Mouse (Mus musculus): Measurements from ENCODE around the gene Klf17. TPM values are rescaled to one million over a fixed set of nuclear protein-coding genes. Genes with fewer than 3 reads are reported as not detected.

Gene Klf17
- not detected in 2 replicates for polyA plus RNA-seq (2012; rRNA removed)

DNA sequence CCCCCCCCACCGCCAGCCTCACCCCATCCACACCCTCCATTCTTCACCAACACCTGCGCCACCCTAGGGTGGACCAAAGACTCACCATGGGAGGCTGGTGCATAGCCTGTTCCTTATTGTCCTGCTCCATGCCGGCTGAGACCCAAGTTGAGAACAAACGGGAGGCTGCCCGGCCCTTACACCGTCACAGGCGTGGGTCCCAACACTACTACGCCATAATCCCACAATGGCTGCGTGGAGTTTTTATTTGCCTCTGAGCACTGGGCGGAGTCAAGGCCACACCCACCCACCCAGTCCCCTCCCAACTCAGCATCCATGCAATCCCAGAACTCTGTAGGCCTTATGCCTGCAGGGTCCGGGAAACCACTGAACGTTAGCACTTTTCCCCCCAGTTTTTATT lies at the start of gene Klf17:
Gene Klf17, minus strand, starts transcription at position 233 of the 400 bp plus-strand sequence.
- H3K27ac ChIP-seq (ENCODE audit: insufficient read depth, low read length) = no peak within 1 kb of the TSS
- H3K4me3 ChIP-seq (ENCODE audit: insufficient read depth, low read length) = no peak within 1 kb of the TSS
- no peaks in the 10 kb centered on the region for H3K4me1 ChIP-seq (ENCODE audit: control insufficient read depth, insufficient read depth, low read length)
- TF ChIP-seq POLR2A (IDR thresholded peaks at IDR 0.05; ENCODE audit: extremely low read depth, insufficient read depth, low read length) (no peak), CTCF (IDR thresholded peaks at IDR 0.05; ENCODE audit: extremely low read depth, insufficient read depth, low read length) (no peak)

DNA sequence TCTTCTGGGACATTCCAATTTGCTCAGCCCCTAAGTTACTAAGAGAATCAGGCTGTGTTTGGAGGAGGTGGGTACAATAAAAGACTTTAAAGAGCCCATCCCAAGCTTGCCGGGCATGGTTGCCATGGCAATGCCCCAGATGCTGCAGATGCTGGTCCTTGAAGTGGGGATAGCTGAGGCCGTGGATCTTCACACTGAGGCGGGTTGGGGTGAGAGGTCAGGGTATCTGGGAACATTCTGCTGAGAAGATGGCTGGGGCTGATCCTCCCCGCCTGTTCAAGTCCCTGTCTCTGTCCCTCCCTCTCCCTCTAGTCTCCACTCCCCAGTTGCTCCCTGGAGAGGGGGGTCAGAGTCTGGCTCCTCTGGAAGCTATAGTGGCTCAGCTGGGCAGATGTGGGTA lies 48.9 kb upstream of the Klf17 start:
- no peak overlapping the region for H3K4me3 ChIP-seq (ENCODE audit: insufficient read depth, low read length)
- no peaks in the 10 kb centered on the region for H3K4me1 ChIP-seq (ENCODE audit: control insufficient read depth, insufficient read depth, low read length)
- H3K27ac ChIP-seq (ENCODE audit: insufficient read depth, low read length) = no peak overlapping the region
- no peak for TF ChIP-seq POLR2A (IDR thresholded peaks at IDR 0.05; ENCODE audit: extremely low read depth, insufficient read depth, low read length)
- no peak for TF ChIP-seq CTCF (IDR thresholded peaks at IDR 0.05; ENCODE audit: extremely low read depth, insufficient read depth, low read length)

DNA sequence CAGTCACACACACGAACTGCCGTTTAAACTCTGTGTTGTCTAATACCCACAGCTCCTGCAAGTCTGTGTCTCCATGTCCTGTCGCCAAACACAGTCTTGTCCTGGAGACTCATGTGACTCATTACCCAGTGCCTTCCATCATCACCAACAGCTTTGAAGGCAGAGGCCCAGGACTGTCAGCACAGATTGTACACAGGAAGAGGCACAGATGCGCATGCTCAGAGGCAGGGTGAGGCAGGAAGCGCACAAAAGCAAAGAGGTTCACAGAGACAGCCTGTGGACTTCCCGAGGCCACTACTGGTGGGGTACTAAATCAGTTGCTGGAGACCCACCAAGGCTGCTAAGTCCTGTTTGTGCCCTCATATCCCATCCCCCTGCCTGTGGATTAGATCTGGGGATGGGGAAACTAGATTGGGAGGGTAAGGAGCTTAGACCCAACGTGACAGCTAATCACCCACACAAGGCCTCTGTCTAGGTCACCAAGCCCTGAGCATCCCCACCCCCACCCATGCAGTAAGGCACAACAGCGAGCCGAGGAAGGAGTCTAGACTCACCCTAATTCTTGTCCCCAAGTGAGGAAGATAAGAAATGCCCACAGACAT lies 48.2 kb upstream of the Klf17 start:
- H3K4me3 ChIP-seq (ENCODE audit: insufficient read depth, low read length) = no peak overlapping the region
- TF ChIP-seq CTCF (IDR thresholded peaks at IDR 0.05; ENCODE audit: extremely low read depth, insufficient read depth, low read length) (no peak), POLR2A (IDR thresholded peaks at IDR 0.05; ENCODE audit: extremely low read depth, insufficient read depth, low read length) (no peak)
- no peaks in the 10 kb centered on the region for H3K4me1 ChIP-seq (ENCODE audit: control insufficient read depth, insufficient read depth, low read length)
- H3K27ac ChIP-seq (ENCODE audit: insufficient read depth, low read length) = no peak overlapping the region

DNA sequence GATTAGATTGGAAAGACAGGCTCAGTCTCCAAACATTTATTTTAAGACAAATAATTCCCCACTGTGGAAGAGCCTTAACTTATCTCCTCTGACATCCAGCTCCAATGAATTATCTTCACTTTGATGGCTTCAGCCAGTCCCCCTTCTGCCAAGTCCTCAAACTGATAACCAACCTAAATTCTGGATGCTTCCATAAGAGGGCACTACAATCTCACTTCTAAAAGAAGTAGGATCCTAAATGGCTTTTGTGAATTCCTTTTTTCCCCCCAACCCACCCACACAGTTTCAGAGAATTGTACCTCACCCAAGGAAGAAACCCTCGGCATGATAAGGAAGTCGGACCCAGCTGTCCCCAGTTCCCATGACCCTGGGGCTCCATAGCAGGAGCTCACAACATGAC lies 45.5 kb upstream of the Klf17 start:
- H3K27ac ChIP-seq (ENCODE audit: insufficient read depth, low read length) = no peak overlapping the region
- H3K4me3 ChIP-seq (ENCODE audit: insufficient read depth, low read length) = no peak overlapping the region
- H3K4me1 ChIP-seq (ENCODE audit: control insufficient read depth, insufficient read depth, low read length) = no peaks in the 10 kb centered on the region
- TF ChIP-seq POLR2A (IDR thresholded peaks at IDR 0.05; ENCODE audit: extremely low read depth, insufficient read depth, low read length) = no peak
- no peak for TF ChIP-seq CTCF (IDR thresholded peaks at IDR 0.05; ENCODE audit: extremely low read depth, insufficient read depth, low read length)

- no peak for TF ChIP-seq POLR2A (IDR thresholded peaks at IDR 0.05; ENCODE audit: extremely low read depth, insufficient read depth, low read length)
- no peak for TF ChIP-seq CTCF (IDR thresholded peaks at IDR 0.05; ENCODE audit: extremely low read depth, insufficient read depth, low read length)
- H3K27ac ChIP-seq (ENCODE audit: insufficient read depth, low read length) = no peak overlapping the region
- no peak overlapping the region for H3K4me3 ChIP-seq (ENCODE audit: insufficient read depth, low read length)
- H3K4me1 ChIP-seq (ENCODE audit: control insufficient read depth, insufficient read depth, low read length) = no peaks in the 10 kb centered on the region
Observed at GRCm38 (mm10) chr4:117806992-117807391, 41.5 kb upstream of the Klf17 start.

GRCm38 (mm10) chr4:117799904-117800303 lies 34.5 kb upstream of the Klf17 start:
- no peak overlapping the region for H3K27ac ChIP-seq (ENCODE audit: insufficient read depth, low read length)
- TF ChIP-seq POLR2A (IDR thresholded peaks at IDR 0.05; ENCODE audit: extremely low read depth, insufficient read depth, low read length) (no peak), CTCF (IDR thresholded peaks at IDR 0.05; ENCODE audit: extremely low read depth, insufficient read depth, low read length) (no peak)
- H3K4me1 ChIP-seq (ENCODE audit: control insufficient read depth, insufficient read depth, low read length) = no peaks in the 10 kb centered on the region
- no peak overlapping the region for H3K4me3 ChIP-seq (ENCODE audit: insufficient read depth, low read length)

DNA sequence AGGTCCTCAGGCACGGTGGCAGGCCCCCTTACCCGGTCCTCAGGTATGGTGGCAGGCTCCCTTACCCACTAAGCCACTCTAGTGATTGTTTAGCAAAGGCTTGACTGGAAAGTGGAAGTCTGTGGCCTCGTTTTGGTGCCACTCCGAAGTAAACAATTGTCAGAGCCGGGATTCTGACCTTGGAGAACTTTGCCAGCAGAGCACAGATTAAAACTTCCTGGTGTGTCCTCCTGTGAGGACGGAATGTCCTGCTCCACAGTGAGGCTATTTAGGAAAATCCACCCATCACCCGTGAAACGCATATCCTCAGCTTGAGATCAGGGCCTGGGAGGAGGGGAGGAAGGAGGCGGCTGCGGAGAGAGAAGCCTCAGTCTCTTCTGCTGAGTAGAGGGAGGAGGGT lies 22.9 kb upstream of the Klf17 start:
- Histone ChIP-seq H3K4me3 (ENCODE audit: insufficient read depth, low read length) (no peak overlapping the region), H3K27ac (ENCODE audit: insufficient read depth, low read length) (no peak overlapping the region), H3K4me1 (ENCODE audit: control insufficient read depth, insufficient read depth, low read length) (no peaks in the 10 kb centered on the region)
- TF ChIP-seq POLR2A (IDR thresholded peaks at IDR 0.05; ENCODE audit: extremely low read depth, insufficient read depth, low read length) (no peak), CTCF (IDR thresholded peaks at IDR 0.05; ENCODE audit: extremely low read depth, insufficient read depth, low read length) (no peak)

GRCm38 (mm10) chr4:117786963-117787362 lies 21.5 kb upstream of the Klf17 start:
- peak overlapping the region; percentile 49 for H3K4me3 ChIP-seq (ENCODE audit: insufficient read depth, low read length)
- TF ChIP-seq CTCF (IDR thresholded peaks at IDR 0.05; ENCODE audit: extremely low read depth, insufficient read depth, low read length) (no peak), POLR2A (IDR thresholded peaks at IDR 0.05; ENCODE audit: extremely low read depth, insufficient read depth, low read length) (no peak)
- H3K27ac ChIP-seq (ENCODE audit: insufficient read depth, low read length) = no peak overlapping the region
- H3K4me1 ChIP-seq (ENCODE audit: control insufficient read depth, insufficient read depth, low read length) = no peaks in the 10 kb centered on the region

DNA sequence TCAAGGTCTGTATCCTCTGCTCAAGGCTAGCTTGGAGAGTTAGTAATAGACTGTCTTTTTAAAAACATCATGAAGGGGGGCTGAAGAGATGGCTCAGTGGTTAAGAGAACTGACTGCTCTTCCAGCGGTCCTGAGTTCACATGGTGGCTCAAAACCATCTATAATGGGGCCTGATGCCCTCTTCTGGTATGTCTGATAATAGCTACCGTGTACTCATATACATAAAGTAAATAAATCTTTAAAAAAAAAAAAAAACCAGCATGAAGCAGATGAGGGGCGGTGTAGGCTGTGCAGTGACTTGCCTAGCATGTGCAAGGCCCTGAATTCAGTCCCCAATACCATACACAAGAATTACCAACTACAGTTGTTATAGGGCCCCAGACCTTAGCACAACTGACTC lies 17.5 kb upstream of the Klf17 start:
- Histone ChIP-seq H3K27ac (ENCODE audit: insufficient read depth, low read length) (no peak overlapping the region), H3K4me3 (ENCODE audit: insufficient read depth, low read length) (no peak overlapping the region), H3K4me1 (ENCODE audit: control insufficient read depth, insufficient read depth, low read length) (no peaks in the 10 kb centered on the region)
- TF ChIP-seq POLR2A (IDR thresholded peaks at IDR 0.05; ENCODE audit: extremely low read depth, insufficient read depth, low read length) = no peak
- no peak for TF ChIP-seq CTCF (IDR thresholded peaks at IDR 0.05; ENCODE audit: extremely low read depth, insufficient read depth, low read length)

GRCm38 (mm10) chr4:117772960-117773359 lies 7.5 kb upstream of the Klf17 start:
- TF ChIP-seq POLR2A (IDR thresholded peaks at IDR 0.05; ENCODE audit: extremely low read depth, insufficient read depth, low read length) = no peak
- TF ChIP-seq CTCF (IDR thresholded peaks at IDR 0.05; ENCODE audit: extremely low read depth, insufficient read depth, low read length) = no peak
- H3K27ac ChIP-seq (ENCODE audit: insufficient read depth, low read length) = no peak overlapping the region
- no peak overlapping the region for H3K4me3 ChIP-seq (ENCODE audit: insufficient read depth, low read length)
- H3K4me1 ChIP-seq (ENCODE audit: control insufficient read depth, insufficient read depth, low read length) = no peaks in the 10 kb centered on the region
